Mouse (Mus musculus): Measurements from ENCODE around the gene Usp30. TPM values are rescaled to one million over a fixed set of nuclear protein-coding genes. Genes with fewer than 3 reads are reported as not detected.

The Usp30 gene
- polyA plus RNA-seq, 1 experiment from 2014 or later, result 10.1 TPM

GRCm38 (mm10) chr5:114077009-114077408 is 11.7 kb downstream of the Usp30 start:
- no peaks in the 10 kb centered on the region for H3K36me3 ChIP-seq (ENCODE audit: control insufficient read depth, insufficient read depth, low read length)
- H3K4me2 ChIP-seq (ENCODE audit: low read depth, low read length), result no peak overlapping the region
- H3K4me1 ChIP-seq (ENCODE audit: control insufficient read depth, insufficient read depth, low read length), result no peaks in the 10 kb centered on the region
- no peak overlapping the region for H3K4me3 ChIP-seq (ENCODE audit: low read depth, low read length)
- no peaks in the 10 kb centered on the region for H3K9me3 ChIP-seq (ENCODE audit: control insufficient read depth, low read length)
- H3K27me3 ChIP-seq (replicated peaks; ENCODE audit: control insufficient read depth, insufficient read depth, low read length), result no peaks in the 10 kb centered on the region
- no peak overlapping the region for H3K9ac ChIP-seq (ENCODE audit: low read depth, low read length)
- H3K27ac ChIP-seq (replicated peaks; ENCODE audit: low read depth, low read length), result no peak overlapping the region
- DNase-seq (ENCODE audit: low spot score) (no peak), ATAC-seq (ENCODE audit: low read depth) (no peak)
- 59% methylated on average over 8 of the region's 8 CpGs for WGBS

GRCm38 (mm10) chr5:114085501-114085900 is 20.2 kb downstream of the Usp30 start:
- Histone ChIP-seq H3K9me3 (ENCODE audit: control insufficient read depth, low read length) (no peaks in the 10 kb centered on the region), H3K4me2 (ENCODE audit: low read depth, low read length) (no peak overlapping the region), H3K9ac (ENCODE audit: low read depth, low read length) (no peak overlapping the region), H3K27me3 (replicated peaks; ENCODE audit: control insufficient read depth, insufficient read depth, low read length) (no peaks in the 10 kb centered on the region), H3K36me3 (ENCODE audit: control insufficient read depth, insufficient read depth, low read length) (no peaks in the 10 kb centered on the region), H3K4me3 (ENCODE audit: low read depth, low read length) (no peak overlapping the region), H3K27ac (replicated peaks; ENCODE audit: low read depth, low read length) (no peak overlapping the region), H3K4me1 (ENCODE audit: control insufficient read depth, insufficient read depth, low read length) (no peaks in the 10 kb centered on the region)
- no peak for ATAC-seq (ENCODE audit: low read depth)
- no peak for DNase-seq (ENCODE audit: low spot score)
- WGBS, result 81% methylated on average over 14 of the region's 14 CpGs

GRCm38 (mm10) chr5:114087875-114088480 is 22.7 kb downstream of the Usp30 start:
- 67% methylated on average over 12 of the region's 12 CpGs for WGBS
- H3K27ac ChIP-seq (replicated peaks; ENCODE audit: low read depth, low read length), result no peak overlapping the region

GRCm38 (mm10) chr5:114090421-114091013 is 25.3 kb downstream of the Usp30 start:
- Histone ChIP-seq H3K9ac (ENCODE audit: low read depth, low read length) (peak overlapping the region; percentile 19; the same call in 1 of the 2 replicates), H3K4me1 (ENCODE audit: control insufficient read depth, insufficient read depth, low read length) (no peaks in the 10 kb centered on the region), H3K36me3 (ENCODE audit: control insufficient read depth, insufficient read depth, low read length) (no peaks in the 10 kb centered on the region), H3K27ac (replicated peaks; ENCODE audit: low read depth, low read length) (no peak overlapping the region), H3K9me3 (ENCODE audit: control insufficient read depth, low read length) (no peaks in the 10 kb centered on the region), H3K27me3 (replicated peaks; ENCODE audit: control insufficient read depth, insufficient read depth, low read length) (no peaks in the 10 kb centered on the region), H3K4me2 (ENCODE audit: low read depth, low read length) (peak overlapping the region; percentile 51), H3K4me3 (ENCODE audit: low read depth, low read length) (peak overlapping the region; percentile 24; the same call in 1 of the 2 replicates)
- ATAC-seq (ENCODE audit: low read depth) (no peak), DNase-seq (ENCODE audit: low spot score) (no peak)
- 17% methylated on average over 7 of the region's 7 CpGs for WGBS

More at GRCm38 (mm10) chr5:114087875-114088480, 22.7 kb downstream of the Usp30 start:
- Histone ChIP-seq H3K27me3 (replicated peaks; ENCODE audit: control insufficient read depth, insufficient read depth, low read length) (no peaks in the 10 kb centered on the region), H3K4me1 (ENCODE audit: control insufficient read depth, insufficient read depth, low read length) (no peaks in the 10 kb centered on the region), H3K36me3 (ENCODE audit: control insufficient read depth, insufficient read depth, low read length) (no peaks in the 10 kb centered on the region), H3K9me3 (ENCODE audit: control insufficient read depth, low read length) (no peaks in the 10 kb centered on the region), H3K4me2 (ENCODE audit: low read depth, low read length) (no peak overlapping the region), H3K9ac (ENCODE audit: low read depth, low read length) (no peak overlapping the region), H3K4me3 (ENCODE audit: low read depth, low read length) (no peak overlapping the region)
- ATAC-seq (ENCODE audit: low read depth) (no peak), DNase-seq (ENCODE audit: low spot score) (no peak)

GRCm38 (mm10) chr5:114091057-114091807 is 26.0 kb downstream of the Usp30 start, which contains the start of gene Svop:
TSS of gene Svop (minus strand) at chr5:114091570.
- peak; percentile 88 for DNase-seq (ENCODE audit: low spot score)
- ATAC-seq (ENCODE audit: low read depth), result peak; percentile 72
- H3K4me1 ChIP-seq (ENCODE audit: control insufficient read depth, insufficient read depth, low read length), result no peaks in the 10 kb centered on the region
- 4% methylated on average over 22 of the region's 40 CpGs for WGBS
- H3K36me3 ChIP-seq (ENCODE audit: control insufficient read depth, insufficient read depth, low read length), result no peaks in the 10 kb centered on the region
- no peaks in the 10 kb centered on the region for H3K27me3 ChIP-seq (replicated peaks; ENCODE audit: control insufficient read depth, insufficient read depth, low read length)
- peak within 1 kb of the TSS; percentile 24 for H3K4me3 ChIP-seq (ENCODE audit: low read depth, low read length)
- H3K9me3 ChIP-seq (ENCODE audit: control insufficient read depth, low read length), result no peaks in the 10 kb centered on the region
- peak within 1 kb of the TSS; percentile 51 for H3K4me2 ChIP-seq (ENCODE audit: low read depth, low read length)
- peak within 1 kb of the TSS; percentile 23; the same call in 1 of the 2 replicates for H3K9ac ChIP-seq (ENCODE audit: low read depth, low read length)
- H3K27ac ChIP-seq (replicated peaks; ENCODE audit: low read depth, low read length), result no peak within 1 kb of the TSS

GRCm38 (mm10) chr5:114099709-114100389 is 34.6 kb downstream of the Usp30 start:
- H3K4me2 ChIP-seq (ENCODE audit: low read depth, low read length), result peak overlapping the region; percentile 98
- WGBS, result 7% methylated on average over 36 of the region's 37 CpGs

GRCm38 (mm10) chr5:114100390-114101099 is 35.3 kb downstream of the Usp30 start:
- ATAC-seq (ENCODE audit: low read depth) (peak; percentile 70), DNase-seq (ENCODE audit: low spot score) (no peak)
- H3K9ac ChIP-seq (ENCODE audit: low read depth, low read length), result peak overlapping the region; percentile 94
- H3K36me3 ChIP-seq (ENCODE audit: control insufficient read depth, insufficient read depth, low read length), result peaks cover 33% of the 10 kb centered on the region
- peak overlapping the region; percentile 97 for H3K4me3 ChIP-seq (ENCODE audit: low read depth, low read length)
- H3K27ac ChIP-seq (replicated peaks; ENCODE audit: low read depth, low read length), result peak overlapping the region; percentile 55
- WGBS, result 3% methylated on average over 23 of the region's 64 CpGs
- H3K27me3 ChIP-seq (replicated peaks; ENCODE audit: control insufficient read depth, insufficient read depth, low read length), result no peaks in the 10 kb centered on the region
- H3K9me3 ChIP-seq (ENCODE audit: control insufficient read depth, low read length), result no peaks in the 10 kb centered on the region
- H3K4me2 ChIP-seq (ENCODE audit: low read depth, low read length), result peak overlapping the region; percentile 98
- peaks cover 12% of the 10 kb centered on the region for H3K4me1 ChIP-seq (ENCODE audit: control insufficient read depth, insufficient read depth, low read length)

More at GRCm38 (mm10) chr5:114099709-114100389, 34.6 kb downstream of the Usp30 start:
- H3K27ac ChIP-seq (replicated peaks; ENCODE audit: low read depth, low read length), result peak overlapping the region; percentile 55; the same call in 1 of the 2 replicates
- peak; percentile 94 for DNase-seq (ENCODE audit: low spot score)
- H3K27me3 ChIP-seq (replicated peaks; ENCODE audit: control insufficient read depth, insufficient read depth, low read length), result no peaks in the 10 kb centered on the region
- peaks cover 12% of the 10 kb centered on the region for H3K4me1 ChIP-seq (ENCODE audit: control insufficient read depth, insufficient read depth, low read length)
- peak overlapping the region; percentile 97 for H3K4me3 ChIP-seq (ENCODE audit: low read depth, low read length)
- H3K36me3 ChIP-seq (ENCODE audit: control insufficient read depth, insufficient read depth, low read length), result peaks cover 26% of the 10 kb centered on the region
- peak; percentile 94 for ATAC-seq (ENCODE audit: low read depth)
- no peaks in the 10 kb centered on the region for H3K9me3 ChIP-seq (ENCODE audit: control insufficient read depth, low read length)
- peak overlapping the region; percentile 94 for H3K9ac ChIP-seq (ENCODE audit: low read depth, low read length)

GRCm38 (mm10) chr5:114101873-114102272 is 36.6 kb downstream of the Usp30 start:
- Histone ChIP-seq H3K4me1 (ENCODE audit: control insufficient read depth, insufficient read depth, low read length) (peaks cover 12% of the 10 kb centered on the region), H3K9me3 (ENCODE audit: control insufficient read depth, low read length) (no peaks in the 10 kb centered on the region), H3K36me3 (ENCODE audit: control insufficient read depth, insufficient read depth, low read length) (peaks cover 46% of the 10 kb centered on the region), H3K4me3 (ENCODE audit: low read depth, low read length) (no peak overlapping the region), H3K9ac (ENCODE audit: low read depth, low read length) (no peak overlapping the region), H3K27ac (replicated peaks; ENCODE audit: low read depth, low read length) (no peak overlapping the region), H3K27me3 (replicated peaks; ENCODE audit: control insufficient read depth, insufficient read depth, low read length) (no peaks in the 10 kb centered on the region), H3K4me2 (ENCODE audit: low read depth, low read length) (no peak overlapping the region)
- ATAC-seq (ENCODE audit: low read depth) (no peak), DNase-seq (ENCODE audit: low spot score) (no peak)
- WGBS, result 83% methylated on average over 4 of the region's 4 CpGs
